Mouse (Mus musculus): ENCODE results near the gene Tcea3.

- no peak for TF ChIP-seq ZC3H11A (IDR thresholded peaks at IDR 0.05; ENCODE audit: borderline replicate concordance, low read depth, low read length)
- no peak for TF ChIP-seq MAFK (IDR thresholded peaks at IDR 0.05; ENCODE audit: insufficient read depth, low read depth, low read length)
- TF ChIP-seq HCFC1 (IDR thresholded peaks at IDR 0.05; ENCODE audit: borderline replicate concordance, insufficient read depth, low read length), result no peak
- TF ChIP-seq CHD2 (IDR thresholded peaks at IDR 0.05; ENCODE audit: low read depth, low read length), result no peak
These were observed 33.9 kb upstream of the Tcea3 start for GRCm38 (mm10) chr4:136213629-136214028.
